Mouse (Mus musculus) spleen, embryonic (tissue): ENCODE data around the gene Ccdc92b.

Source experiments
- CTCF ChIA-PET: fragments of 350-600 bp; sonication (Branson Sonifier 250); formaldehyde crosslinking; loops from one replicate; lab custom pipeline; 2022; lab: Charles Lee

Gene Ccdc92b

GRCm38 (mm10) chr11:74611437-74611836 is 8.0 kb upstream of the Ccdc92b start:
- CTCF ChIA-PET, result no interaction called here

GRCm38 (mm10) chr11:74613428-74613827 is 6.0 kb upstream of the Ccdc92b start:
- CTCF ChIA-PET, result no interaction called here

- CTCF ChIA-PET, result no interaction called here
Measured at GRCm38 (mm10) chr11:74615571-74615970, 3.8 kb upstream of the Ccdc92b start.

GRCm38 (mm10) chr11:74619956-74620300 is 523 bp downstream of the Ccdc92b start:
- CTCF ChIA-PET, result no interaction called here

- CTCF ChIA-PET, result no interaction called here
Measured at GRCm38 (mm10) chr11:74621974-74622669, 2.7 kb downstream of the Ccdc92b start.

GRCm38 (mm10) chr11:74623693-74624092 is 4.3 kb downstream of the Ccdc92b start:
- CTCF ChIA-PET, result no interaction called here

- CTCF ChIA-PET, result no interaction called here
Measured at GRCm38 (mm10) chr11:74625333-74625732, 5.9 kb downstream of the Ccdc92b start.

- CTCF ChIA-PET, result interaction anchor here (0.8 kb wide), 1 partner anchor 56 kb away, joined by 3 read pairs; no protein-coding TSS in a partner anchor
Measured at GRCm38 (mm10) chr11:74627481-74627880, 8.1 kb downstream of the Ccdc92b start.

- CTCF ChIA-PET, result no interaction called here
Measured at GRCm38 (mm10) chr11:74631880-74632789, 12.7 kb downstream of the Ccdc92b start.

- CTCF ChIA-PET, result interaction anchor here (0.6 to 0.9 kb wide), 3 partner anchors 23 to 214 kb away, joined by 3 to 11 read pairs (median 4); no protein-coding TSS in a partner anchor
Measured at GRCm38 (mm10) chr11:74634490-74635275, 15.3 kb downstream of the Ccdc92b start.

- CTCF ChIA-PET, result interaction anchor here (0.7 kb wide), 1 partner anchor 22 kb away, joined by 11 read pairs; no protein-coding TSS in a partner anchor
Measured at GRCm38 (mm10) chr11:74637486-74637885, 18.1 kb downstream of the Ccdc92b start.

GRCm38 (mm10) chr11:74637971-74638790 is 18.8 kb downstream of the Ccdc92b start:
- CTCF ChIA-PET, result no interaction called here

GRCm38 (mm10) chr11:74638791-74639411 is 19.5 kb downstream of the Ccdc92b start:
- CTCF ChIA-PET, result interaction anchor here (1.2 kb wide), 1 partner anchor 10 kb away, joined by 3 read pairs; no protein-coding TSS in a partner anchor

- CTCF ChIA-PET, result interaction anchor here (0.6 to 1.2 kb wide), 3 partner anchors 9 to 1907 kb away, joined by 3 read pairs; no protein-coding TSS in a partner anchor
Measured at GRCm38 (mm10) chr11:74639628-74640027, 20.2 kb downstream of the Ccdc92b start.

GRCm38 (mm10) chr11:74647966-74648365 is 28.6 kb downstream of the Ccdc92b start:
- CTCF ChIA-PET, result no interaction called here

GRCm38 (mm10) chr11:74648676-74649075 is 29.3 kb downstream of the Ccdc92b start:
- CTCF ChIA-PET, result interaction anchor here (0.7 kb wide), 1 partner anchor 9 kb away, joined by 3 read pairs; no protein-coding TSS in a partner anchor

GRCm38 (mm10) chr11:74649095-74649646 is 29.8 kb downstream of the Ccdc92b start, which contains the start of gene Cluh:
TSS of gene Cluh (plus strand) at chr11:74649495.
- CTCF ChIA-PET, result interaction anchor here (0.7 kb wide), 1 partner anchor 10 kb away, joined by 3 read pairs; no protein-coding TSS in a partner anchor

GRCm38 (mm10) chr11:74649647-74650551 is 30.5 kb downstream of the Ccdc92b start:
- CTCF ChIA-PET, result no interaction called here
